Mouse (Mus musculus): ENCODE measurements around the gene Fzr1. TPM values are rescaled to one million over a fixed set of nuclear protein-coding genes. Genes with fewer than 3 reads are reported as not detected.

Fzr1 gene
- polyA plus RNA-seq, 1 experiment from 2014 or later, result 45.2 TPM

- TF ChIP-seq CTCF (IDR thresholded peaks at IDR 0.05; ENCODE audit: low read depth), result peak; percentile 31; the same call in 1 of the 2 replicates
- ATAC-seq, result no peak
- WGBS, result 17% methylated on average over 6 of the region's 6 CpGs
Measured at GRCm38 (mm10) chr10:81376561-81377361, 1.6 kb downstream of the Fzr1 start.

DNA sequence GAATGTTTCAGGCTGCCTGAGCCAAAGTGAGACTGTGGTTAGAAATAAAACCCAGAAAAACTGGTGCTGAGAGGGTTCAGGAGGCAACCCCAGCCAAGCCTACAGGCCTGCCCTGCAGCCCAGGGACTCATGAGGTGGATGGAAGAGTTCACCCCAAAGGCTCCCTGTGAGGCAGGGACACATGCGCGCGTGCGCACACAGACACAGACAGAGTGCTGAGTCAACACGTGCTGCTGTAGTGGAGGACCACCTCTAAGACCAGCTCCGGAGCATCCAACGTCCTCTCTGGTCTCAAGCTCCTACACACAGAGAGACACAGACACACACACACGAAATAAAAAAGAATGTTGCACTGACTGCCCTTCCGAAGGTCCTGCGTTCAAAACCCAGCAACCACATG lies 3.0 kb downstream of the Fzr1 start:
- peaks cover 11% of the 10 kb centered on the region for H3K4me1 ChIP-seq (replicated peaks; ENCODE audit: control insufficient read depth, insufficient read depth, low read length)
- 90% methylated on average over 10 of the region's 10 CpGs for WGBS

More at GRCm38 (mm10) chr10:81376561-81377361, 1.6 kb downstream of the Fzr1 start:
- H3K9ac ChIP-seq (ENCODE audit: low read depth, low read length), result 0 out of 2 replicates have a peak overlapping the region, but pooled peaks have one; percentile 91
- no peaks in the 10 kb centered on the region for H3K9me3 ChIP-seq (ENCODE audit: control insufficient read depth)
- peaks cover 31% of the 10 kb centered on the region for H3K36me3 ChIP-seq (ENCODE audit: control insufficient read depth, insufficient read depth)
- H3K4me2 ChIP-seq (replicated peaks; ENCODE audit: low read depth), result peak overlapping the region; percentile 93
- H3K27ac ChIP-seq (ENCODE audit: low read depth, low read length), result no peak overlapping the region; the same call in 1 of the 2 replicates
- peak overlapping the region; percentile 86 for H3K4me3 ChIP-seq (ENCODE audit: low read depth, low read length)
- peaks cover 11% of the 10 kb centered on the region for H3K4me1 ChIP-seq (replicated peaks; ENCODE audit: control insufficient read depth, insufficient read depth, low read length)
- no peaks in the 10 kb centered on the region for H3K27me3 ChIP-seq (replicated peaks; ENCODE audit: control insufficient read depth, insufficient read depth, low read length)

DNA sequence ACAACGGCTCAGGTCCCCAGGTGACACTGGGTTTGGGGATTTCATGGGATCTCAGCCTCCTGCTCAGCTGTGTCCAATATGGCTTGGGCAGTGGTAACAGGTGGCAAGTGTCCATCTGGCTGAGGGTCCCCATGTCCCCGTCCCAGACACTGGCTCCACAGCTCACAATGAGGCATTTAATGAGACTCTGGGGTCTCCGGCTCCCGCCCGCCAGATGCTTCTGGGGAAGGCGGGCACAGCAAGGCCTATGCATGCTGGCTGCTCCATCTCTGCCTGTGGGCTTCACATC lies 11.2 kb downstream of the Fzr1 start:
- no peak overlapping the region for H3K4me2 ChIP-seq (replicated peaks; ENCODE audit: low read depth)
- no peaks in the 10 kb centered on the region for H3K27me3 ChIP-seq (replicated peaks; ENCODE audit: control insufficient read depth, insufficient read depth, low read length)
- H3K27ac ChIP-seq (ENCODE audit: low read depth, low read length), result no peak overlapping the region
- H3K9me3 ChIP-seq (ENCODE audit: control insufficient read depth), result no peaks in the 10 kb centered on the region
- WGBS, result 89% methylated on average over 6 of the region's 6 CpGs
- H3K36me3 ChIP-seq (ENCODE audit: control insufficient read depth, insufficient read depth), result peaks cover 67% of the 10 kb centered on the region
- H3K9ac ChIP-seq (ENCODE audit: low read depth, low read length), result no peak overlapping the region
- H3K4me1 ChIP-seq (replicated peaks; ENCODE audit: control insufficient read depth, insufficient read depth, low read length), result peaks cover 32% of the 10 kb centered on the region
- no peak for ATAC-seq
- no peak for TF ChIP-seq CTCF (IDR thresholded peaks at IDR 0.05; ENCODE audit: low read depth)
- H3K4me3 ChIP-seq (ENCODE audit: low read depth, low read length), result no peak overlapping the region

More for the DNA sequence above, 3.0 kb downstream of the Fzr1 start:
- no peak for TF ChIP-seq CTCF (IDR thresholded peaks at IDR 0.05; ENCODE audit: low read depth)
- Histone ChIP-seq H3K4me2 (replicated peaks; ENCODE audit: low read depth) (no peak overlapping the region), H3K9me3 (ENCODE audit: control insufficient read depth) (no peaks in the 10 kb centered on the region), H3K9ac (ENCODE audit: low read depth, low read length) (no peak overlapping the region), H3K4me3 (ENCODE audit: low read depth, low read length) (no peak overlapping the region), H3K36me3 (ENCODE audit: control insufficient read depth, insufficient read depth) (peaks cover 46% of the 10 kb centered on the region), H3K27ac (ENCODE audit: low read depth, low read length) (no peak overlapping the region), H3K27me3 (replicated peaks; ENCODE audit: control insufficient read depth, insufficient read depth, low read length) (no peaks in the 10 kb centered on the region)
- no peak for ATAC-seq

DNA sequence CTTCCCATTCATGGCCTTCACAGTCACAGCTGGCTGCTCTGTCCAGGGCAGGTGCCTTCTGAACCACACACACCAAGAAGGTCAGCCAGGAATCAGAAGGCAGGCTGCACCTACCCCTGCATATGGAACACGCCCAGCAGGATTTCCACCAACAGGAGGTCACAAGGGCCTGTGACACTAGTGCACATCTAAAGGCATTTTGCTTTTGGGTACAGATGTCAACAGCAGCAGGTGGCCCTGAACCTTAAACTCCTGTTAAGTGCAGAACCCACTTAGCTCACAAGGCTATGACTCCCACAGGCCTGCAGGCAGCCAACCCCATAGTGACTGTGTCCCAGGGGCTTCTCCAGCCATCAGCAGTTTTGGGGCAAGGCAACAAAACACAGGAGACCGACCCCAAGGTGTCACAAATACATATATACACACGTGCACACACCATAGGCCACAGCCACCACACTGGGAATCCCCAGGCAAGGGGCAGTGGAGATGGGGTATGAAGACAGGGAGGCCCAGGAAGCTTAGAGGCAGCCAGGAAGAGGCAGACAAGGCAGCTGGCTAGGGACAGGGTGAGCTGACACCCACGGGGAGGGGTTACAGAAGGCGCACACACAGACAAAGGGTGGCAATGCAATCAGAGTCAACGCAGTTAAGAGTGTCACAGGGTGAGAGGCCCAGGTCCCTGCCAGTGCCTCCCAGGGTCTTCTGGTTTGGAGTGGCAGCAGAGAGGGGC lies 11.7 kb downstream of the Fzr1 start:
- peak; percentile 9 for ATAC-seq
- 55% methylated on average over 6 of the region's 6 CpGs for WGBS
- TF ChIP-seq CTCF (IDR thresholded peaks at IDR 0.05; ENCODE audit: low read depth), result no peak
- no peak overlapping the region for H3K9ac ChIP-seq (ENCODE audit: low read depth, low read length)
- H3K4me2 ChIP-seq (replicated peaks; ENCODE audit: low read depth), result no peak overlapping the region
- no peaks in the 10 kb centered on the region for H3K9me3 ChIP-seq (ENCODE audit: control insufficient read depth)
- no peaks in the 10 kb centered on the region for H3K27me3 ChIP-seq (replicated peaks; ENCODE audit: control insufficient read depth, insufficient read depth, low read length)
- H3K4me3 ChIP-seq (ENCODE audit: low read depth, low read length), result no peak overlapping the region
- H3K4me1 ChIP-seq (replicated peaks; ENCODE audit: control insufficient read depth, insufficient read depth, low read length), result peaks cover 34% of the 10 kb centered on the region
- peaks cover 70% of the 10 kb centered on the region for H3K36me3 ChIP-seq (ENCODE audit: control insufficient read depth, insufficient read depth)
- H3K27ac ChIP-seq (ENCODE audit: low read depth, low read length), result peak overlapping the region; percentile 47; the same call in 1 of the 2 replicates

GRCm38 (mm10) chr10:81365672-81366476 lies 12.4 kb downstream of the Fzr1 start, which contains the start of gene 4930404N11Rik:
4930404N11Rik (minus strand) TSS chr10:81365816.
- no peak within 1 kb of the TSS for H3K9ac ChIP-seq (ENCODE audit: low read depth, low read length)
- H3K27me3 ChIP-seq (replicated peaks; ENCODE audit: control insufficient read depth, insufficient read depth, low read length), result no peaks in the 10 kb centered on the region
- peaks cover 34% of the 10 kb centered on the region for H3K4me1 ChIP-seq (replicated peaks; ENCODE audit: control insufficient read depth, insufficient read depth, low read length)
- peak within 1 kb of the TSS; percentile 47 for H3K27ac ChIP-seq (ENCODE audit: low read depth, low read length)
- peak within 1 kb of the TSS; percentile 57 for H3K4me2 ChIP-seq (replicated peaks; ENCODE audit: low read depth)
- 31% methylated on average over 12 of the region's 12 CpGs for WGBS
- peaks cover 66% of the 10 kb centered on the region for H3K36me3 ChIP-seq (ENCODE audit: control insufficient read depth, insufficient read depth)
- no peak for TF ChIP-seq CTCF (IDR thresholded peaks at IDR 0.05; ENCODE audit: low read depth)
- H3K4me3 ChIP-seq (ENCODE audit: low read depth, low read length), result peak within 1 kb of the TSS; percentile 16; the same call in 1 of the 2 replicates
- no peaks in the 10 kb centered on the region for H3K9me3 ChIP-seq (ENCODE audit: control insufficient read depth)
- peak; percentile 12; the same call in 1 of the 2 replicates for ATAC-seq

All from intestine, postnatal 0 days (tissue).